Mouse (Mus musculus) heart, adult 8-10 months (tissue): Measurements from ENCODE around the gene Klhdc8b. TPM values are rescaled to one million over a fixed set of nuclear protein-coding genes. Genes with fewer than 3 reads are reported as not detected.

Experiments used
- DNase-seq: peaks from one replicate; pipeline ENCODE4 v3.0.0; 2022; ENCODE audit warnings: low spot score
- total RNA-seq, 4 experiments: library from RNA; stranded (reverse); gene quantifications; 2 replicates each; pipeline ENCODE4 v1.2.4; 2022

The Klhdc8b gene
- total RNA-seq, 4 experiments from 2014 or later, result 3.9 to 6.7 (median 5.8) TPM

GRCm38 (mm10) chr9:108481520-108482210 lies 20.3 kb upstream of the Klhdc8b start:
- DNase-seq, result no peak

GRCm38 (mm10) chr9:108480813-108481519 lies 19.6 kb upstream of the Klhdc8b start:
- no peak for DNase-seq

- DNase-seq, result peak; percentile 95
These were observed 18.5 kb upstream of the Klhdc8b start, which contains the start of gene Lamb2 for GRCm38 (mm10) chr9:108479721-108480351. Gene Lamb2, plus strand, starts transcription at chr9:108479736.

GRCm38 (mm10) chr9:108479241-108479640 lies 17.9 kb upstream of the Klhdc8b start:
- DNase-seq, result no peak

- DNase-seq, result peak; percentile 93
These were observed 17.3 kb upstream of the Klhdc8b start for GRCm38 (mm10) chr9:108478638-108479156.

DNA sequence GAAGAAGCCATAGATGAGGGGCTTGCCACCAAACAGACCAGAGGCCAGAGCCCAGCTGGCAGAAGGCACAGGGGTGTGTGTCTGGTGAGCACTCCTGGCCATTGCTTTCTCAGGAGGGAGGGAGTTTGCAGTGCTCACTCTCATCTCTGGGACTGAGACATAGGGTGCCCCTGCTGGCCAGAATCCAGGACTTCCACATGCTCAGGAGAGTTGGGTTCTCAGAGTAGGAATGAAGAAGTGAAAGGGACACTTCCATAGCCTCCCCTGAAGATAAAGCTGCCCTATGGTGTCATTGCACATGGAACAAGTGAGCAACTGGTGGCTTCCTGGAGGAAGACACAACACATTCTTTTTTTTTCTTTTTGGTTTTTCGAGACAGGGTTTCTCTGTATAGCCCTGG lies 13.1 kb upstream of the Klhdc8b start:
- DNase-seq, result no peak

DNA sequence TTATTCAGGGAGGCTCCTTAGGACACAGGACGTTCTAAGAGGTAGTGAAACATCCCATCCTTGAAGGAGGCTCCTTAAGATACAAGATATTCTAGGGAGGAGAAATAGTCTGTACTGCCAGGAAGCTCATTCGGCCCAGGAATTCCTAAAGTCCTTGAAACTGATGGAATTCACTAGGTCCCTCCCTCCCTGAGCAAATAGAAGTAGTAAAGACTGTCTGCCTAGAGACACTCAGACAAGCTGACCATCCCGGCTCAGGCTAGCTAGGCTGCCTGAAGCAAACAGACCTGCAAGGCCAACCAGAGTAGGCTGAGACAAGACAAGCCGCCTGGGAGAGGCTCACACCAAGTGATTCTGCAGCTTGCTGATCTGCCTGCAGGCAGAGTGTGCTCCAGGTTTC lies 8.5 kb upstream of the Klhdc8b start:
- no peak for DNase-seq

DNA sequence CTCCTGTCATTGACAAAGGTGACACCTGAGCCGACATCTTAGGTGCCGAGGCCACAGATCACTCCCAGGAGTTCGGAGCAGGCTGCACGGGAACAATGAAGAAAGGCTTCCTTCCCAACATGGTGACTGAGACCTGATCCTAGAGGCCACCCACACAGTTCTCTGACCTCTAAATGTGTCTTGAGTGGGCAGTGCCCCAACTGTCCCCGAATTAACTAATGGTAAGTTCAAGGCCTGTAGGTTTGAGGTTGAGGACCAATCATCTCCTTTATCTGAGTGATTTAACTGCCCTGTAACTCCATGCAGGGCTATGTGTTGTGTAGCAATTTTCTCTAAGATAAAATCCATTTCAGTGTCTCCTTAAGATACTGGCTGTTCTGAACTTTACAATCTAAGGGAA lies 8.0 kb upstream of the Klhdc8b start:
- DNase-seq, result no peak

DNA sequence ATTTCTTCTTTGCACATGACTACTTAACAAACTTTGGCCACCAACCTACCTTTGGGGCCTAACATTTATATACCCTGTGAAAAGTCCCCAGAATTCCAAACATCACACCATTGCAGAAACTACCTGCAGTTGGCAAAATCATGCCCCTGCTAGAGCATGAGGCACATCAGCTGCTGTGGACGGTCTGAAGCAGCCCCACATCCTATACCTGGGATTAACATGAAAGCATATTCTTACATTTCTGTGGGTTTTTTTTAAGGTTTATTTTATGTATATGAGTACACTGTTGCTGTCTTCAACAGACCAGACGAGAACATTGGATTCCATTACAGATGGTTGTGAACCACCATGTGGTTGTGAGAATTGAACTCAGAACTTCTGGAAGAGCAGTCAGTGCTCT lies 4.8 kb upstream of the Klhdc8b start:
- DNase-seq, result no peak

DNA sequence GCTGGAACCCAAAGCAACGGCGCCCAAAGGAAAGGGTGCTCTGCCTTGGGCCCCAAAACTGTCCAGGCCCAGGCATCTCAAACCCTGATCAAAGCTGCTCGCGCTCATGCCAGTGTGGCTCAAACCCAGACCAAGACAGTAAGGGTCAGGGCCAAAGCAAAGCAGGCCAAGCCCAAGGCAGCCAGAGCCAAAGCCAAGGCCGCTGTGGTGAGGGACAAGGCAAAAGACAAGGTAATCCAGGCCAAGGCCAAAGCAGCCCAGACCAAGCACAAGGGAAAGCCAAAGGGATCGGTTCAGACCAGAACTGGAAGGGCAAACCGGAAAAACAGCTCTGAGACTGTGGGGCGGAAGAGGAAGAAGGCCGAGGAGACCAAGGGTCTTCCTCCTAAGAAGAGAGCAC lies 2.3 kb upstream of the Klhdc8b start:
- no peak for DNase-seq

DNA sequence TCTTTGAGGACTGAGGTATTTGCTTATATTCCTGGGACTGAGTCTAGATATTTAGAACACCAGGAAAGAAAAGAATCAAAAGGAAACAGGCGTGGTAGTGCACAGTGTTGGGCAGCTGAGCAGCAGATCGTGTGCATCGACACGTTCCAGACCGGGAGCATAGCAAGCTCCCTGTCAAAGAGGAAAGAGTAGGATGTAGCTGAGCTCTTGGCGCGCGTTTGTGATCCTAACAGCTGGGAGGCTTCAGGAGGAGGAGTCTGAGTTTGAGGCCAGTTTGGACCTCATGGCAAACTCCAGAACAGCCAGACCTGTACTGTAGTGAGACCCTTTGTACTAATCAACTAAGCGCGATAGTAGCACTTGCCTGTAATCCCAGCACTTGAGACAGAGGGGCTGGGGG lies 811 bp upstream of the Klhdc8b start:
- peak; percentile 52 for DNase-seq

GRCm38 (mm10) chr9:108461675-108462074 lies 294 bp upstream of the Klhdc8b start:
- no peak for DNase-seq

DNA sequence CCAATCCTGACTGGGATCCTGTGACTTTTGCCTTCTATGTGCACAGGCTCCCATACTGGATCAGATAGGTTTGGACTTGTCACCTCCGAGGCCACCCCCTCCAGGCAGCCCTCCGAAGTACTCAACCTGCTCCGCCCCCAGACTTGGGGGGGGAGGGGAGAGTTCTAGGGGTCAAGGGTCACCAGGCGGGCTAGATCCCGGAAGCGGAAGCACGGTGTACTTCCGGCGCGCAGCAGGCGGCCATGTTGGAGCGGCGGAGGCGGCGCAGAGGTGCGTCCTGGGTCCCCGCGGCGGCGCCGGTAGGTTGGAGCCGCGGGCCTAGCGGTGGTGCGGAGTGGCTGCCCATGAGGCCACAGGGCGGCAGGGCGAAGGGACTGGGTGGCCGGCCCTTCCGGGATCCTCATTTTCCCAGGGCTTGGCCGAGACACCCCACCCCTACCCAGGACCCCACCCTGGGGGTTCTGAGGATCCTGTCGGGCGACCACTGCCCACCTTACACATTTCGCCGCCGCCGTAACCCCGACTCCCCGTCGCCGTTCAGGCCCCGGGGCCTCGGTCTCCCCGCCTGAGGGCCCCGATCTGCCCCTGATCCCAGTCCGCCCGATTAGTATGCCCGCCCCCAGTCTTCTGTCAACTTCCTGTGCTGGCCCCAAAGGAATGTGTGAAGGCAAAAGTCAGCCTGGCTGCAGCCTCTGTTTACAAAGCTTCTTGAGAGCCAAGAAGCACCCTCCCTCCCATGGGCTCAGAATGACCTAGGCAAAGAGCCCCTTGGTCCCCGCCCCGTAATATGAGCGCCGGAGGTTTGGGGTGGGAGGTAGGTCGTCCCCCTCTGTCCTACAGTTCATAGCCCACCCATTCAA lies 832 bp downstream of the Klhdc8b start, which contains the start of gene Ccdc71:
Gene Ccdc71, plus strand, starts transcription at position 209 of the 860 bp plus-strand sequence.
- DNase-seq, result peak; percentile 86

DNA sequence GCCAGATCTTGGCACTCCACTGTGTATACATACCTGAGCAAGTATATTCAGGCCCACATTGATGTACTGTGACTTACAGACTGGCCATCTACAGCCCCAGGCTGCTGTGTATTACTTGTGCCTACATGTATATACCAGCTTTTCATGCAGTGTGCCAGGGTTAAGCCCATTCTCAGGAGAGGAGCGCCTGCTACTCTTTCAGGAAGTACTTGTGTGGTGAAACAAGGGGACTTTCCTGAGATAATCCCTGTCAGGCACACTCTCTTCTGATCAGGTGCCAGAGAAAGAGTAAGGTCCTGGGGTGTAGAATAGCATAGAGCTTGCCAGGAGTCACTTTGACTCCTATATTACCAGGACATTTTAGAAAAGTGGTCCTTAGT lies 1.5 kb downstream of the Klhdc8b start:
- DNase-seq, result no peak

DNA sequence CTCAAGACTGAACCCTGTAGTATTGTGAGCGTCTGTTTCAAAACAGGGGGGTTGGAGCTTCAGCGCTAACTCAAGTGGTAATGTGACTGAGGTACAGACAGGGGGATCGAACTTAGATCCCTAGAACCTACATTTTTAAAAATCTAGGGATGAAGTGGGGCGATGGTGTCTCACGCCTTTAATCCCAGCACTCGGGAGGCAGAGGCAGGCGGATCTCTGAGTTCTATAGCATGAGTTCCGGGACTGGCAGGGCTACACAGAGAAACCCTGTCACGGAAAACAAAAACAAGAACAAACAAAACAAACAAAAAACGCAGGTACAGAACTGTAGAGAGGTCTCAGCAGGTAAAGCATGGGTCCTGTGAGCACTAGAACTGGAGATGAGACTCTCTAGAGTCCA lies 4.4 kb downstream of the Klhdc8b start:
- no peak for DNase-seq

DNA sequence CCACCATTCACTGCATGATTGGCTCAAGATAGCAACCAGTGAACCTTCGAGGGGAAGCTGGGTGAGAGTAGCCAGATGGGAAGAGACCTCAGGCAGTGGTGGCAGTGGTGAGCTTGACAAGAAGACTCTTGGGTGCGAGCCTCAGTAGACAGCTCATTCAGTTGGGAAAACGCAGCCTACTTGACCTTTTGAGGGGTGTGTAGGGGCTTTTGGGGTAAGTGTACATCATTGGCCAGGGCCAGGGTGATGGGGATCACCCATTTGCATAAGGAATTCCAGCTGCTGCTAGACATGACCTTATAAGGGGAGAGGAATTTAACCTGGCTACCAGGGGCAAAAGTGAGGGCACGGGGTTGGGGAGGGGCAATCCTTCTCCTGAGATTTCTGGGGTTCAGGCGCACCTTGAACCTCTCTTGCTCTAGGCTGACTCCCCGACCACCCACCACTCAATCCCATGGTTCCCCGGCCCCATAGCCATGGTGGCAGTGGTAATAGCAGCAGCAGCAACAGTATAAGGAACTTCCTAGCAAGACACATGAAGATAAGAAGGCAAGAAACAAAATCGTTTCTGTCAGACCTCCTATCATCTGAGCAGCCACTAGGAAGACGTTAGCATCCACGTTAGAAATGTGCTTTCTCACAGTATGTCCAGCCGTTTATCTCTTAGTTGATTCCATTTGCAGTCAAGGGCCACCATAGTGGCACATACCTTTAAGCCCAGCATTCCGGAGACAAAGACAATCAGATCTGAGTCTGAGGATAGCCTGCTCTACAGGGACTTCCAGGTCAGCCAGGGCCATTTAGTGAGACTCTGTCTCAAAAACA lies 5.4 kb downstream of the Klhdc8b start:
- DNase-seq, result no peak

- no peak for DNase-seq
These were observed 7.0 kb downstream of the Klhdc8b start for GRCm38 (mm10) chr9:108454429-108454828.

DNA sequence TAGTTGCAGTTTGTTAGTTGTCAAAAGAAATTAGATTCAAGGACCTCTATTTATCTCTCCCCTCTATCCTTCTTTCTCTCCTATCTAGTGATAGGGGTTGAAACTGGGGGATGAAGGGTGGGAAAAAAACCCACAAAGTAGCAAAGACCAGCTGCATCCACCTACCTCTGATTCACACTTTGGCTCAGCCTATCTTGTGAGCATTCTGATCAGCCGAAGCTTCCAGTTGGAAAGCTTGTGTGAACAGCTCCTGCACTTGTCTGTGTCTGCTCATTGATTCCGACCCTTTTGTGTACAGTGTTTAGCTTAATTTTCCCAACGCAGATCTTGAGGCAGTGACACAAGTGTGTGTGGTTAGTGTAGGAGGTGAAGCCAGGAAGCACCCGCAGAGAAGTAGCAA lies 7.9 kb downstream of the Klhdc8b start:
- DNase-seq, result no peak

DNA sequence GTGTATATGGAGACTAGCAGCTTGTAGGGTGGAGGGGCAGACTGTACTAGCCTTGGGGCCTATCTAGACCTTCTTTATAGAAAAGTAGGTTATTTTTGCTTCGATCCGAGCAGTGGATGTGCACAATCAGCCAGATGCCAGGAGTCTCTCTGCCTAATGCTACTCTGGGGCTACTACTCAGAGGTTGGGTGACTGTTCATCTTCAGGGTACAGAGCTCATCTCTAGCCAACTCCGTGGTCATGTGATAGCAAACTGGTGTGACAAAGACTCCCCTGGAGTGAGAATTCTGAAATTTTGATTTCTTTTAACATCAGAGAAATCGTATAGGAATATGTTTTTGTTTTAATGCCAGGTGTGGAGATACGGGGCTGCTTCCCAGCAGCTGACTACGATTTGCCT lies 8.5 kb downstream of the Klhdc8b start:
- DNase-seq, result no peak

DNA sequence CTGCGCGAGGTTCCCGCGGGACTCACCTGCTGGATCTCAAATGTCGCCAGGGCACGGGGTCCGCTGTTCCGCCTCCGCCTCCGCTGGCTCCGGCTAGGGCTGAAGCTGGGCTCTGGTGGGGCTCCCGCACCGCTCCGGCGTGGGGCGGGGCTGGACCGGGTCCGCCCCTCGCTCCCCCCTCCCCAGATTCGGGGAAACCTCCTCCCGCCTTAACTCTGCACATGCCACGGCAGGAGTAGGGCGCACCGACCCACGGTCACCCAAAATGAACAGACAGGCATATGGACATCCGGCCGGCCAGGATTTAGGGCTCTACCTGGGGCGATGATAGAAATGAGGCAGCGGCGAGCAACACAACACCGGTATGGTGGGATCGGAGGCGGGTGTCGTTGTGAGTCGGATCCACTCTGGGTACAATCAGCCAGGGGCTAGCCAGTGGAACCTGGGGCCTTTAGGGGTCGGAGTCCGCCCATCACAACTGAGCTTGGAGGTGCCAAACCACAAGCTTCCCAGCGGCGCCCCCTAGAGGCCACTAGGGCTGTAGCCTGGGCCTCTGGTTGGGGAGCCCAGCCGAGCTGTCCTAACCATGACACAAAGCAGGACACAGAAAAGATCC lies 9.0 kb downstream of the Klhdc8b start:
- DNase-seq, result peak; percentile 81
